Mouse (Mus musculus) embryonic facial prominence, embryonic 13.5 days (tissue): ENCODE results near the gene Shh. TPM values are rescaled to one million over a fixed set of nuclear protein-coding genes. Genes with fewer than 3 reads are reported as not detected.
A peak's percentile ranks its signal among the peaks of the same experiment; 100 is the strongest.

Experiments
- ATAC-seq: fragments of 200-750 bp; cut with Nextera tagmentation; 2 replicates; pipeline ENCODE4 v1.8.0; 2017; ENCODE audit warnings: low read depth; ENCODE audit not compliant: insufficient number of reproducible peaks, insufficient read depth, low FRiP score, low TSS enrichment
- H3K27ac ChIP-seq: fragments of 300-500 bp; sonication (generic); 2 replicates; pipeline ENCODE4 v1.5.1; 2015; ENCODE audit warnings: moderate library complexity, mild to moderate bottlenecking, inconsistent platforms
- H3K27me3 ChIP-seq: fragments of 300-500 bp; sonication (generic); 2 replicates; pipeline ENCODE4 v1.6.1; 2015; ENCODE audit warnings: mild to moderate bottlenecking, inconsistent platforms
- H3K36me3 ChIP-seq: fragments of 300-500 bp; sonication (generic); 2 replicates; pipeline ENCODE4 v1.6.1; 2015; ENCODE audit warnings: mild to moderate bottlenecking, inconsistent platforms
- H3K4me1 ChIP-seq: fragments of 300-500 bp; sonication (generic); 2 replicates; pipeline ENCODE4 v1.6.1; 2015; ENCODE audit warnings: inconsistent platforms
- H3K4me2 ChIP-seq: fragments of 300-500 bp; sonication (generic); 2 replicates; pipeline ENCODE4 v1.6.1; 2015; ENCODE audit warnings: moderate library complexity, mild to moderate bottlenecking, inconsistent platforms
- H3K4me3 ChIP-seq: fragments of 300-500 bp; sonication (generic); 2 replicates; pipeline ENCODE4 v1.5.1; 2015; ENCODE audit warnings: mild to moderate bottlenecking, inconsistent platforms
- H3K9ac ChIP-seq: fragments of 300-500 bp; sonication (generic); 2 replicates; pipeline ENCODE4 v1.6.1; 2015; ENCODE audit warnings: mild to moderate bottlenecking, inconsistent platforms
- H3K9me3 ChIP-seq: fragments of 300-500 bp; sonication (generic); 2 replicates; pipeline ENCODE4 v1.6.1; 2016; ENCODE audit warnings: inconsistent platforms
- WGBS: fragments of 180-500 bp; shearing (Covaris S2); methylation state at CpG from one replicate; pipeline ENCODE4 v1.1.7; 2015; ENCODE audit warnings: mixed read lengths; 5-methylcytosine and 5-hydroxymethylcytosine counted together
- polyA plus RNA-seq: library from polyadenylated mRNA; unstranded; fragments of >200 nt; fragmentation: Nextera tagmentation; extraction: Ambion mirVana; gene quantifications from 2 replicates; pipeline ENCODE4 v1.2.1, GENCODE M21; 2015

Gene Shh
- 1.0 TPM in 2 replicates for polyA plus RNA-seq

DNA sequence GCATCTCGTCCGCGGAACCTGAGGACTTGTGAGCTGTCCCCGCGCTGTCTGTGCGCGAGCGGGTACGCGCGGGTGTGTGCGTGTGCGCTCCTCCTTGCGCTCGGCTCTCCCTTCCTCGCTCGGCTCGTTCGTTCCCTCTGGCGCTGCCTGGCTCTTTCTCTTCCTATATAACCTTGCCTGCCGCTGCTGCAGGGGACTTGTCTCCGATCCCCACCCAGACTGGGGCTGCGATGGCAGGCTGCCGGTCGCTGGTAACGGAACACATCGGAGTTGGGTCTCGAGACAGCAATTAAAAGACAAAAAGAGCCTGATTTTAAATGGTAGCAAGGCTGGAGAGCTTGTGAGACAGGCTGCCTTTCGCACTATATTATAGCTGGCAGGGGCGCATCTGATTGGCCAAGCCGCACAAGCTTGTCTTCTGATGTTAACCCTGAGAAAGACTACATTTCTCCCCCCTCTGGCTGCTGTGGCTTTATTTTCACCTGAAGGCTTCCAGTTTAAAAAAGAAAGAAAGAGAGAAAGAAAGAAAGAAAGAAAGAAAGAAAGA, at the start of gene Shh:
Gene Shh (minus strand): TSS at position 497 of the 547 bp plus-strand sequence.
- peaks cover 32% of the 10 kb centered on the region for H3K4me1 ChIP-seq
- peak within 1 kb of the TSS; percentile 56 for H3K4me3 ChIP-seq
- H3K27me3 ChIP-seq = peaks cover 96% of the 10 kb centered on the region
- H3K27ac ChIP-seq = no peak within 1 kb of the TSS
- no peak within 1 kb of the TSS for H3K9ac ChIP-seq
- peak within 1 kb of the TSS; percentile 95 for H3K4me2 ChIP-seq
- WGBS = under 1% methylated on average over 31 of the region's 31 CpGs
- no peaks in the 10 kb centered on the region for H3K36me3 ChIP-seq
- no peak for ATAC-seq
- H3K9me3 ChIP-seq = no peaks in the 10 kb centered on the region

- Histone ChIP-seq H3K9ac (no peak overlapping the region), H3K4me3 (no peak overlapping the region), H3K36me3 (no peaks in the 10 kb centered on the region), H3K4me1 (no peaks in the 10 kb centered on the region), H3K4me2 (no peak overlapping the region), H3K27me3 (no peaks in the 10 kb centered on the region), H3K9me3 (no peaks in the 10 kb centered on the region), H3K27ac (no peak overlapping the region)
- ATAC-seq = no peak
- WGBS = 56% methylated on average over 4 of the region's 4 CpGs
These were observed 33.9 kb upstream of the Shh start for GRCm38 (mm10) chr5:28500792-28501439.

DNA sequence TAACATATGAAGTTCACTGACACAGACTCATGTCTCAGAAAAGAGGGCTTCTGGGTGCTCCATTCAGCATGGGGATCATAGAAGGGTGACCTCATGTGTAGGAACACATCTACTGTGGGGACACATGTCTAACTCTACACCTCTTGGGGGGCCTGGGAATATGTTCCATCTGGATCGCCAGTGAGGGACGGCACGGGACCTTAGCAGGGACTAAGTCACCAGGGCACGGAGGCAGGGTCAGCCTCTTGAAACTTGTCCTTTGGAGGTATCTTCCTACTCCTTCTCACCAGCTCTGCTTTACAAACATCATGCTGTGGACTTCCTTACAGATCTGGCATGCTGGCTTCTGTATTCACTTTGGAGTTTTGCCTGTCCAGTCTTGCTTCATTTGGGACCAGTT, 31.8 kb upstream of the Shh start:
- no peak overlapping the region for H3K27ac ChIP-seq
- H3K9me3 ChIP-seq = no peaks in the 10 kb centered on the region
- H3K9ac ChIP-seq = no peak overlapping the region
- 95% methylated on average over 4 of the region's 4 CpGs for WGBS
- no peaks in the 10 kb centered on the region for H3K36me3 ChIP-seq
- H3K27me3 ChIP-seq = no peaks in the 10 kb centered on the region
- H3K4me3 ChIP-seq = no peak overlapping the region
- H3K4me1 ChIP-seq = no peaks in the 10 kb centered on the region
- no peak overlapping the region for H3K4me2 ChIP-seq
- ATAC-seq = no peak

GRCm38 (mm10) chr5:28495712-28496650, 28.9 kb upstream of the Shh start:
- Histone ChIP-seq H3K4me1 (no peaks in the 10 kb centered on the region), H3K27ac (no peak overlapping the region), H3K4me2 (no peak overlapping the region), H3K27me3 (no peaks in the 10 kb centered on the region), H3K4me3 (no peak overlapping the region), H3K9me3 (no peaks in the 10 kb centered on the region), H3K36me3 (no peaks in the 10 kb centered on the region), H3K9ac (no peak overlapping the region)
- WGBS = 83% methylated on average over 3 of the region's 3 CpGs
- no peak for ATAC-seq

DNA sequence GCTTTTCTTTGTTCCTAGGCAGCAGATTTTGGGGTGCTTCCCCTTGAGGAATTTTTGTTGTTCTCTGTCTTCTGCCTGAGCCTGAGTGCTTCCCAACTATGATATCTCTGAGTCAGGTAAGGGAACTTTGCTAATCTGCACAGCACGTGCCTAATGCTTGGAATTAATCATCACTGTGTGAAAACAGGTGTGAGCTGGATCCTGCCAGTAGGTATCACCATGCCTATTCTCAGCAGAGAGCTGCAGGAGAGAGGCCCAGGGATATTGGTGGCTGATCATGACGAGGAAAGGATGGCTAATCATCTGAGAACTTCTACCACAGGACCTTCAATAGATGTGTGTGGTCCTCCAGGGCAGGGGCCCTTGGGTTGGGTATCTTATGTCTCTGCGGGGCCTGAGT, 26.5 kb upstream of the Shh start:
- Histone ChIP-seq H3K4me1 (no peaks in the 10 kb centered on the region), H3K27me3 (no peaks in the 10 kb centered on the region), H3K4me2 (no peak overlapping the region), H3K9me3 (no peaks in the 10 kb centered on the region), H3K9ac (no peak overlapping the region), H3K27ac (no peak overlapping the region), H3K36me3 (no peaks in the 10 kb centered on the region), H3K4me3 (no peak overlapping the region)
- no peak for ATAC-seq
- 68% methylated on average over 3 of the region's 3 CpGs for WGBS

GRCm38 (mm10) chr5:28482991-28483390, 15.9 kb upstream of the Shh start:
- WGBS = 73% methylated on average over 3 of the region's 3 CpGs
- no peak for ATAC-seq

DNA sequence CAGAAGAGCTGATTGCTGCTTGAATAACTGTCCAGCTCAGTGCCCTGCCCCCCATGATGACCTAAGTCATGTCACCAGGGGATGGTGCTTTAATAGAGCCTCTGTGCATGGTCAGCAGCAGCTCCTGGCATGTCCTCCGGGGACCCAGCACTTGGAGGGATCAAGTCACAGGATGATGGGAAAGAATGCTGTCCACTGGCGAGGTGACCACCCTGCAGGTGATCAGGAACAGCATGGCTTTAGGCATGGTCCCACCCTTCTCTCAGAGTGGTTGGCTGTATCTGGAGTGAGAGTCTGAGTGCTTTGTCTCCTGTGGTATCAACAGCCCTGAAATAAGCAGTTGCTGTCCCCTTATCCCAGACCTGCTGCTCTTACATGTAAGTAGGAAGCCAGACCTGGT, 14.7 kb upstream of the Shh start:
- no peak overlapping the region for H3K4me3 ChIP-seq
- no peak overlapping the region for H3K9ac ChIP-seq
- no peaks in the 10 kb centered on the region for H3K4me1 ChIP-seq
- no peak for ATAC-seq
- no peaks in the 10 kb centered on the region for H3K36me3 ChIP-seq
- 53% methylated on average over 2 of the region's 2 CpGs for WGBS
- no peaks in the 10 kb centered on the region for H3K9me3 ChIP-seq
- H3K27me3 ChIP-seq = no peaks in the 10 kb centered on the region
- H3K27ac ChIP-seq = no peak overlapping the region
- no peak overlapping the region for H3K4me2 ChIP-seq

More at GRCm38 (mm10) chr5:28482991-28483390, 15.9 kb upstream of the Shh start:
- no peaks in the 10 kb centered on the region for H3K27me3 ChIP-seq
- H3K4me3 ChIP-seq = no peak overlapping the region
- no peak overlapping the region for H3K27ac ChIP-seq
- H3K9ac ChIP-seq = no peak overlapping the region
- H3K4me1 ChIP-seq = no peaks in the 10 kb centered on the region
- no peak overlapping the region for H3K4me2 ChIP-seq
- no peaks in the 10 kb centered on the region for H3K9me3 ChIP-seq
- no peaks in the 10 kb centered on the region for H3K36me3 ChIP-seq

GRCm38 (mm10) chr5:28476389-28477379, 9.6 kb upstream of the Shh start:
- no peak for ATAC-seq
- H3K4me1 ChIP-seq = no peaks in the 10 kb centered on the region
- peaks cover 11% of the 10 kb centered on the region for H3K27me3 ChIP-seq
- H3K27ac ChIP-seq = no peak overlapping the region
- no peak overlapping the region for H3K4me2 ChIP-seq
- H3K9me3 ChIP-seq = no peaks in the 10 kb centered on the region
- H3K4me3 ChIP-seq = no peak overlapping the region
- no peak overlapping the region for H3K9ac ChIP-seq
- 71% methylated on average over 10 of the region's 10 CpGs for WGBS
- no peaks in the 10 kb centered on the region for H3K36me3 ChIP-seq

DNA sequence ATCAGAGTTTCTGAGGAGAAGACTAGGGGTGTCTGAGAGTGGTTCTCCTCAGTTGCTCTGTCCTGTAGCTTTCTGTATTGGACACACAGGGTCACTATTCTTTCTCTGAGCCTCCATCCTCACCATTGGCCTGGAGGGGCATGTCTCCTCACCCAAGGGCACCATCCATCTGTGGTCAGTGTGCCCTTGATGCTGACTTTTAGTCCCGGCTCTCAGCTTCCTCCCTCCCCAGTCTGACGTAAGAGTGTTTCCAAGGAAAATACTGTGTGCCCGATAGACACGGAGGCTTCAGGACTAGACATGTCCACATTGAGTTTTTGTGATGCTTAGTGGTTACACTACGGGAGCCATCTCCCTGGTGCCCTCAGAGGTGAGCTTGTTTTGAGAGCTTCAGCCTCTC, 6.5 kb upstream of the Shh start:
- H3K36me3 ChIP-seq = no peaks in the 10 kb centered on the region
- H3K4me3 ChIP-seq = no peak overlapping the region
- no peak for ATAC-seq
- H3K4me1 ChIP-seq = no peaks in the 10 kb centered on the region
- H3K9ac ChIP-seq = no peak overlapping the region
- 87% methylated on average over 5 of the region's 5 CpGs for WGBS
- no peak overlapping the region for H3K27ac ChIP-seq
- H3K27me3 ChIP-seq = peaks cover 40% of the 10 kb centered on the region
- no peaks in the 10 kb centered on the region for H3K9me3 ChIP-seq
- H3K4me2 ChIP-seq = no peak overlapping the region

DNA sequence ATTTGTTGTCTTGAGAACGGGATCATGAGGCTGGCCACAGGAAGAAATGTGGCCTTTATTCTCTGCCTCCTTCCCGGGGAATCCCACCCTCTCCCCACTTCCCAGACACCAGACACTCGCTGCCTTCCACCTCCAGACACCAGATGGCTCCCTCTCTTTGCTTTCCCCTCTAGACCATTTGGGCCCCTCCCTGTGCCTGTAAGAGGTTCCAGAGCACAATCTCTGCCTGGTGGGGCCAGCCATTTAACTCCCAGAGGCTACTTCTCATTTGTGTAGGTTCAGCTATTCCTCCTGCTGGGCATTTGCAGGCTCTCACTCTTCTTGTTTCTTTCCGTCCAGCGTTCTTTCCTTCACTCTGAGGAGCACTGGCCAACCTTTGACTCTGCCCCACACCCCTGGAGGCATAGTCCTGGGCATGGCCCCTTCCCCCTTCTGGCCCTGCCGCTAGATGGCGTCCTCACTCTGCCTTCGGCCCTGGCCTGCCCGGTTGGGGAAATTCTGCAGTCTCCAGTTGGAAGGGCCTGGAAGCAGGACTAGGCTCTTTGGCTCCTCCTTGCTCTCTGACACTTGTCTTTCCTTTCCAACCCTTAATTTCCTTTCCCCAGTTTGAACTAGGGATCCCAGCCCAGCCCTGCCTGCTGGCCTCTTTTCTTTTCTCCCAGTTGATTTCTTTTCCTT, 2.6 kb upstream of the Shh start:
- H3K4me2 ChIP-seq = no peak overlapping the region
- no peak overlapping the region for H3K27ac ChIP-seq
- no peaks in the 10 kb centered on the region for H3K9me3 ChIP-seq
- H3K9ac ChIP-seq = no peak overlapping the region
- H3K36me3 ChIP-seq = no peaks in the 10 kb centered on the region
- peaks cover 18% of the 10 kb centered on the region for H3K4me1 ChIP-seq
- ATAC-seq = no peak
- no peak overlapping the region for H3K4me3 ChIP-seq
- WGBS = 3% methylated on average over 9 of the region's 9 CpGs
- H3K27me3 ChIP-seq = peaks cover 79% of the 10 kb centered on the region
